Mouse (Mus musculus) layer of hippocampus, postnatal 14 days (tissue): ENCODE measurements at regions not wholly inside any gene's neighbourhood (a gene's known extent, or its start where the extent isn't known, plus 50 kb on each side); places are given as distances from the start of the nearest gene placed in this dataset.
A peak's percentile ranks its signal among the peaks of the same experiment; 100 is the strongest.

Experiments
- DNase-seq, 2 experiments: peaks; one replicate each; pipeline ENCODE4 v3.0.0; 2021 to 2022; ENCODE audit warnings: low spot score in 2 of 2, mixed read lengths in 1 of 2

- peak in 1 of 2 experiments; percentile 10 for DNase-seq
Measured at GRCm38 (mm10) chr17:76959786-76960185, 1240.3 kb upstream of the Crim1 start.
